Mouse (Mus musculus): ENCODE results near the gene Ubl3. TPM values are rescaled to one million over a fixed set of nuclear protein-coding genes. Genes with fewer than 3 reads are reported as not detected.

The Ubl3 gene
- total and polyA plus RNA-seq, 3 experiments, result 43.6 to 112 (median 92.7) TPM

- Histone ChIP-seq H3K27me3 (ENCODE audit: control insufficient read depth, insufficient read depth, low read length) (no peaks in the 10 kb centered on the region), H3K4me3 (no peak overlapping the region), H3K4me1 (ENCODE audit: control insufficient read depth, insufficient read depth, low read length) (no peaks in the 10 kb centered on the region), H3K9ac (ENCODE audit: low read depth, low read length) (no peak overlapping the region), H3K27ac (no peak overlapping the region), H3K36me3 (ENCODE audit: control insufficient read depth, insufficient read depth, low read length) (no peaks in the 10 kb centered on the region), H3K79me2 (replicated peaks; ENCODE audit: control insufficient read depth, insufficient read depth, low read length) (no peaks in the 10 kb centered on the region)
- no peak for DNase-seq
- TF ChIP-seq CTCF (IDR thresholded peaks at IDR 0.05), result no peak
- TF ChIP-seq POLR2A (IDR thresholded peaks at IDR 0.05; ENCODE audit: insufficient read depth, low read depth, low read length), result no peak
- no peak for TF ChIP-seq EP300 (IDR thresholded peaks at IDR 0.05; ENCODE audit: insufficient read depth, low read depth, low read length)
- WGBS, result 93% methylated on average over 5 of the region's 5 CpGs
- intact Hi-C loops (cut with DNase I), result no loop called here
These were observed 58.3 kb downstream of the Ubl3 start for GRCm38 (mm10) chr5:148494249-148494648.

GRCm38 (mm10) chr5:148493025-148493424, 59.6 kb downstream of the Ubl3 start:
- H3K27ac ChIP-seq, result no peak overlapping the region
- no peaks in the 10 kb centered on the region for H3K79me2 ChIP-seq (replicated peaks; ENCODE audit: control insufficient read depth, insufficient read depth, low read length)
- 87% methylated on average over 4 of the region's 4 CpGs for WGBS
- no peak for DNase-seq
- intact Hi-C loops (cut with DNase I), result no loop called here
- H3K27me3 ChIP-seq (ENCODE audit: control insufficient read depth, insufficient read depth, low read length), result no peaks in the 10 kb centered on the region
- no peaks in the 10 kb centered on the region for H3K4me1 ChIP-seq (ENCODE audit: control insufficient read depth, insufficient read depth, low read length)
- no peaks in the 10 kb centered on the region for H3K36me3 ChIP-seq (ENCODE audit: control insufficient read depth, insufficient read depth, low read length)
- H3K4me3 ChIP-seq, result no peak overlapping the region
- no peak overlapping the region for H3K9ac ChIP-seq (ENCODE audit: low read depth, low read length)
- TF ChIP-seq CTCF (IDR thresholded peaks at IDR 0.05), result no peak

- no peak overlapping the region for H3K27ac ChIP-seq
- H3K36me3 ChIP-seq (ENCODE audit: control insufficient read depth, insufficient read depth, low read length), result no peaks in the 10 kb centered on the region
- no peak for TF ChIP-seq EP300 (IDR thresholded peaks at IDR 0.05; ENCODE audit: insufficient read depth, low read depth, low read length)
- H3K79me2 ChIP-seq (replicated peaks; ENCODE audit: control insufficient read depth, insufficient read depth, low read length), result no peaks in the 10 kb centered on the region
- intact Hi-C loops (cut with DNase I), result no loop called here
- H3K27me3 ChIP-seq (ENCODE audit: control insufficient read depth, insufficient read depth, low read length), result no peaks in the 10 kb centered on the region
- 79% methylated on average over 3 of the region's 3 CpGs for WGBS
- H3K4me3 ChIP-seq, result no peak overlapping the region
- DNase-seq, result no peak
- H3K9ac ChIP-seq (ENCODE audit: low read depth, low read length), result no peak overlapping the region
- no peaks in the 10 kb centered on the region for H3K4me1 ChIP-seq (ENCODE audit: control insufficient read depth, insufficient read depth, low read length)
These were observed 62.2 kb downstream of the Ubl3 start for GRCm38 (mm10) chr5:148490391-148490790.

- 40% methylated on average over 10 of the region's 10 CpGs for WGBS
- H3K4me3 ChIP-seq, result peak overlapping the region; percentile 6; the same call in 1 of the 2 replicates
- TF ChIP-seq CTCF (IDR thresholded peaks at IDR 0.05), result no peak
These were observed 62.8 kb downstream of the Ubl3 start for GRCm38 (mm10) chr5:148489724-148490193.

GRCm38 (mm10) chr5:148488891-148489723, 63.5 kb downstream of the Ubl3 start:
- no peak overlapping the region for H3K27ac ChIP-seq
- intact Hi-C loops (cut with DNase I), result loop anchor here (10.0 kb wide), 1 partner anchor 306 kb away; no protein-coding TSS in a partner anchor
- peak in 1 of 2 experiments; percentile 25 for DNase-seq
- WGBS, result 59% methylated on average over 13 of the region's 13 CpGs
- H3K4me1 ChIP-seq (ENCODE audit: control insufficient read depth, insufficient read depth, low read length), result no peaks in the 10 kb centered on the region
- no peak overlapping the region for H3K9ac ChIP-seq (ENCODE audit: low read depth, low read length)
- no peaks in the 10 kb centered on the region for H3K27me3 ChIP-seq (ENCODE audit: control insufficient read depth, insufficient read depth, low read length)
- no peaks in the 10 kb centered on the region for H3K36me3 ChIP-seq (ENCODE audit: control insufficient read depth, insufficient read depth, low read length)
- no peak for TF ChIP-seq POLR2A (IDR thresholded peaks at IDR 0.05; ENCODE audit: insufficient read depth, low read depth, low read length)
- no peak for TF ChIP-seq CTCF (IDR thresholded peaks at IDR 0.05)
- no peak for TF ChIP-seq EP300 (IDR thresholded peaks at IDR 0.05; ENCODE audit: insufficient read depth, low read depth, low read length)
- H3K4me3 ChIP-seq, result peak overlapping the region; percentile 6; the same call in 1 of the 2 replicates
- H3K79me2 ChIP-seq (replicated peaks; ENCODE audit: control insufficient read depth, insufficient read depth, low read length), result no peaks in the 10 kb centered on the region

More at GRCm38 (mm10) chr5:148489724-148490193, 62.8 kb downstream of the Ubl3 start:
- H3K27me3 ChIP-seq (ENCODE audit: control insufficient read depth, insufficient read depth, low read length), result no peaks in the 10 kb centered on the region
- no peak overlapping the region for H3K9ac ChIP-seq (ENCODE audit: low read depth, low read length)
- intact Hi-C loops (cut with DNase I), result loop anchor here (10.0 kb wide), 1 partner anchor 305 kb away; no protein-coding TSS in a partner anchor
- peak; percentile 65 to 70 for DNase-seq
- no peaks in the 10 kb centered on the region for H3K79me2 ChIP-seq (replicated peaks; ENCODE audit: control insufficient read depth, insufficient read depth, low read length)
- H3K36me3 ChIP-seq (ENCODE audit: control insufficient read depth, insufficient read depth, low read length), result no peaks in the 10 kb centered on the region
- no peak overlapping the region for H3K27ac ChIP-seq
- H3K4me1 ChIP-seq (ENCODE audit: control insufficient read depth, insufficient read depth, low read length), result no peaks in the 10 kb centered on the region

- intact Hi-C loops (cut with DNase I), result loop anchor here (10.0 kb wide), 1 partner anchor 309 kb away; no protein-coding TSS in a partner anchor
- TF ChIP-seq EP300 (IDR thresholded peaks at IDR 0.05; ENCODE audit: insufficient read depth, low read depth, low read length) (no peak), POLR2A (IDR thresholded peaks at IDR 0.05; ENCODE audit: insufficient read depth, low read depth, low read length) (no peak), CTCF (IDR thresholded peaks at IDR 0.05) (no peak)
- DNase-seq, result no peak
- H3K36me3 ChIP-seq (ENCODE audit: control insufficient read depth, insufficient read depth, low read length), result no peaks in the 10 kb centered on the region
- WGBS, result 56% methylated on average over 11 of the region's 11 CpGs
- no peaks in the 10 kb centered on the region for H3K79me2 ChIP-seq (replicated peaks; ENCODE audit: control insufficient read depth, insufficient read depth, low read length)
- H3K4me1 ChIP-seq (ENCODE audit: control insufficient read depth, insufficient read depth, low read length), result no peaks in the 10 kb centered on the region
- no peak overlapping the region for H3K4me3 ChIP-seq
- no peaks in the 10 kb centered on the region for H3K27me3 ChIP-seq (ENCODE audit: control insufficient read depth, insufficient read depth, low read length)
- H3K9ac ChIP-seq (ENCODE audit: low read depth, low read length), result no peak overlapping the region
- H3K27ac ChIP-seq, result no peak overlapping the region
These were observed 66.4 kb downstream of the Ubl3 start for GRCm38 (mm10) chr5:148486202-148486601.

All from heart, adult 2 months (tissue).